Mouse (Mus musculus) neural tube, embryonic 13.5 days (tissue): ENCODE measurements around the gene Gm20388. TPM values are rescaled to one million over a fixed set of nuclear protein-coding genes. Genes with fewer than 3 reads are reported as not detected.

ENCODE experiments used
- ATAC-seq: fragments of 200-750 bp; cut with Nextera tagmentation; 2 replicates; pipeline ENCODE4 v1.8.0; 2017; ENCODE audit warnings: low read depth, mild to moderate bottlenecking, moderate TSS enrichment, moderate library complexity
- H3K27ac ChIP-seq: fragments of 300-500 bp; sonication (generic); replicated peaks from 2 replicates; pipeline ENCODE4 v1.5.1; 2015; ENCODE audit warnings: moderate library complexity, mild to moderate bottlenecking, inconsistent platforms
- H3K27me3 ChIP-seq: fragments of 300-500 bp; sonication (generic); 2 replicates; pipeline ENCODE4 v1.6.1; 2015; ENCODE audit warnings: mild to moderate bottlenecking, inconsistent platforms
- H3K36me3 ChIP-seq: fragments of 300-500 bp; sonication (generic); 2 replicates; pipeline ENCODE4 v1.6.1; 2015; ENCODE audit warnings: mild to moderate bottlenecking, inconsistent platforms
- H3K4me1 ChIP-seq: fragments of 300-500 bp; sonication (generic); replicated peaks from 2 replicates; pipeline ENCODE4 v1.6.1; 2015; ENCODE audit warnings: inconsistent platforms
- H3K4me2 ChIP-seq: fragments of 300-500 bp; sonication (generic); 2 replicates; pipeline ENCODE4 v1.6.1; 2015; ENCODE audit warnings: inconsistent platforms, mild to moderate bottlenecking, moderate library complexity
- H3K4me3 ChIP-seq: fragments of 300-500 bp; sonication (generic); 2 replicates; pipeline ENCODE4 v1.5.1; 2015; ENCODE audit warnings: mild to moderate bottlenecking, inconsistent platforms
- H3K9ac ChIP-seq: fragments of 300-500 bp; sonication (generic); 2 replicates; pipeline ENCODE4 v1.6.1; 2015; ENCODE audit warnings: moderate library complexity, mild to moderate bottlenecking, inconsistent platforms
- H3K9me3 ChIP-seq: fragments of 300-500 bp; sonication (generic); 2 replicates; pipeline ENCODE4 v1.6.1; 2016; ENCODE audit warnings: inconsistent platforms
- WGBS: fragments of 180-500 bp; shearing (Covaris S2); methylation state at CpG from one replicate; pipeline ENCODE4 v1.1.7; 2015; 5-methylcytosine and 5-hydroxymethylcytosine counted together
- polyA plus RNA-seq: library from polyadenylated mRNA; unstranded; fragments of >200 nt; fragmentation: Nextera tagmentation; extraction: Ambion mirVana; gene quantifications from 2 replicates; pipeline ENCODE4 v1.2.1, GENCODE M21; 2015

Gene Gm20388
- polyA plus RNA-seq, 1 experiment from 2014 or later = 0.27 TPM

DNA sequence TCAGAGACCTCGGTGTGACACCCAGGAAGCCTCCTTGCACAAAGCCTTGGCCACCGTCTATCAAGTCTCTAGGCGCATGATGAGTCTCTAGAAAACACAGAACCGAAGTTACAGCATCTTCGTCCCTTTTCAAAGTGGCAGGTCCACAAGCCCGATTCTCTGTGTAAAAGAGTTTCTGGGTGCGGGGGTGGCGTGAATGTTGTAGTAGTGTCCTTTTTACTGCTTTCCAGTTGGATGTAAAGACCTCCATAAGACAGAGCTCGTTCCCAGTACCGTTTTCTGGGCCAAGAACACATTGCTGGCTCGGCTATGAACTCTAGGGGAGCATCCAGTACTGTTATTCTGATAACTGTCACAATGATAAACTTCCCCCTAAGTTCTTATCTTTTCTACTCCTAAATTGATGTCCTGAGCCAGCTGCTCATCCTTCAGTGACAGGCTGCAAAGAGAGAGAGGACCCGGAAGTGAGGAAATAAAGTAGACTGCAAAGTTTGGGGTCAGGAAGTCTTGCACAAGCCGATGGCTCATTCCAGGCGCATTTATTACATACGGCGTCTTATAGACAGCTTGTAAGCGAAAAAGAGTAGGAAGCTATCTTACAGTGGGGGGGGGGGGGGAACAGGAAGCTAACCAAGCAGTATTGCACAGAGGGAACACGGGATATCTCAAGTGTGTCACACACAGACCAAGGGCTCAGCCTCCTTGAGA is 1614.6 kb downstream of the Gm20388 start:
- H3K36me3 ChIP-seq = no peaks in the 10 kb centered on the region
- H3K9ac ChIP-seq = no peak overlapping the region
- H3K9me3 ChIP-seq = no peaks in the 10 kb centered on the region
- 79% methylated on average over 18 of the region's 18 CpGs for WGBS
- H3K4me2 ChIP-seq = no peak overlapping the region
- H3K4me3 ChIP-seq = no peak overlapping the region
- H3K27me3 ChIP-seq = no peaks in the 10 kb centered on the region
- no peak for ATAC-seq
- H3K4me1 ChIP-seq = no peaks in the 10 kb centered on the region
- H3K27ac ChIP-seq = no peak overlapping the region

DNA sequence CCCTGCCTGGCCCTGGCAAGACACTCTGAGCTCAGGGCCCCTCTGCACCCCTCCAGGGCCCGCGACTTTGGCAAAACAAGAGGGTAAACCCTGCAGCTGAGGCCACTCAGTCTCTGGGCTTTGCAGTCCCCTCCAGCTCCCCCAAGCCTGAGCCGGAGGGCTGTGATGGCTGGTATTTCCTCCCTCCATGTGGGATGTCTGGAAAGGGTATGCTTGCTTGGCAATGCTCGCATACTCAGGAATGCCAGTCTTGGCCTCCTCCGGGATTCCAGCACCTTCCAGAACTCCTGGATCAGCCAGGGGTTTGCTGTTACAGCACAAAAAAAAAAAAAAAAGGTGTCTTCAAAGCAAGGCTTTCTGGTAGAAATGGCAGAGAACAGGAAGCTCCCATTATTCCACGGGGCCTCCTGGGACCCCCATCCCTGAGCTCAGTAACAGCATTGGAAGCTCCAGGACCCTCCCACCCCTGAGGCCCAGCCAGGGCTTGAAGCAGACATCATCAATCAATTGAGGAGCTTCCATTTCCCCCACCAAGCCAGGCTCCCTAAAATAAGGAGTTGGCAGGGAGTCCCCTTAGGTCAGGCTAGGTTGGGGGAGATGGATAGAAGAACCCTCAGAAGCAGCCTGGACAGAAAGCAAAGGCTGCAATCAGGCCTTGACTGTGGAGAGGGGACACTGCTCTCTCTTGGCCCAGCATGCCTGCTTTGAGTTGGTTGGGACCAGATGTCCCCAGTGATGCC is 1616.3 kb downstream of the Gm20388 start:
- no peak overlapping the region for H3K9ac ChIP-seq
- no peak overlapping the region for H3K27ac ChIP-seq
- peaks cover 4% of the 10 kb centered on the region; the same call in 1 of the 2 replicates for H3K27me3 ChIP-seq
- no peak overlapping the region for H3K4me3 ChIP-seq
- H3K4me1 ChIP-seq = no peaks in the 10 kb centered on the region
- WGBS = 71% methylated on average over 6 of the region's 6 CpGs
- no peaks in the 10 kb centered on the region for H3K9me3 ChIP-seq
- no peak overlapping the region for H3K4me2 ChIP-seq
- H3K36me3 ChIP-seq = no peaks in the 10 kb centered on the region
- no peak for ATAC-seq

DNA sequence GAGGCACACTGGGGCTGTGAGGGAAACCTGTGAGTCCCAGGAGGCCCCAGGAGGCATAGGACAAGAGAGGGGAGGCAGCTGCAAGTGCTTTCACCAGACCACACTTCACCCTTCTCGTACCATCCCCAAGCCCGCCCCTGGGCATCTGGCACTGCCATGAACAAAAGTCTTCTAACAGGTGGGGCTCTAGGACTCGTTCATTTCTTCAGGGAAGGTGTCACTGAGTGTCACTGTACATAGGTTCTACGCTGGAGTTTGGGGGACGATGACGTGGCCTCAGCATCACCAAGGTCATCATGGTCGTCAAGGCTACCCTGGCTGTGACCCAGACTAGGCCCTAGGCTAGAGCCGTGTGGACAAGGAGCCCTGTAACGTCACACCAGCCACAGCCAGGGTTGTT is 1617.1 kb downstream of the Gm20388 start:
- 90% methylated on average over 9 of the region's 9 CpGs for WGBS
- H3K9ac ChIP-seq = no peak overlapping the region
- ATAC-seq = no peak

DNA sequence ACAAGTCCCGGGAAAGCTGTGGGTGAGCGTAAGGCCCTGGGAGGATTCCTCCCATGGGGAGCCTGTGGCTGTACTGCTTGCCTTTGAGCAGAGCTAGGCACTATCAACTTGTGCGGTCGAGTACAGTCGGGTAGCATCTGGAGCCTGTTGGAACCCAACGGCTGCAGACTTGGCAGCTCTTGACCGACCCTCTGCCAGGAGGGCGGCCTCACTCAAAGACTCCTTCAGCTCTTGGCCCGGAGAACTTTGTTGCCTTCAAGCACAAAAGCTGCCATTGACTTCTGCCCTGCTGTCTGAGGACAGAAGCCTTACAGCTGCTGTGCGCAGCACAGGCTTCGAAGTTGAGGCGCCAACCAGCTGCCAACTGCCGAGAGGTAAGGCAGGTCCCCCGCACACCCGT is 1618.1 kb downstream of the Gm20388 start:
- Histone ChIP-seq H3K27ac (no peak overlapping the region), H3K9me3 (no peaks in the 10 kb centered on the region), H3K36me3 (no peaks in the 10 kb centered on the region), H3K4me3 (no peak overlapping the region), H3K9ac (no peak overlapping the region), H3K4me2 (no peak overlapping the region), H3K4me1 (no peaks in the 10 kb centered on the region), H3K27me3 (peaks cover 4% of the 10 kb centered on the region; the same call in 1 of the 2 replicates)
- ATAC-seq = no peak
- 87% methylated on average over 15 of the region's 15 CpGs for WGBS

More for the DNA sequence above, 1617.1 kb downstream of the Gm20388 start:
- Histone ChIP-seq H3K27me3 (peaks cover 4% of the 10 kb centered on the region; the same call in 1 of the 2 replicates), H3K36me3 (no peaks in the 10 kb centered on the region), H3K27ac (no peak overlapping the region), H3K4me2 (no peak overlapping the region), H3K9me3 (no peaks in the 10 kb centered on the region), H3K4me1 (no peaks in the 10 kb centered on the region), H3K4me3 (no peak overlapping the region)

DNA sequence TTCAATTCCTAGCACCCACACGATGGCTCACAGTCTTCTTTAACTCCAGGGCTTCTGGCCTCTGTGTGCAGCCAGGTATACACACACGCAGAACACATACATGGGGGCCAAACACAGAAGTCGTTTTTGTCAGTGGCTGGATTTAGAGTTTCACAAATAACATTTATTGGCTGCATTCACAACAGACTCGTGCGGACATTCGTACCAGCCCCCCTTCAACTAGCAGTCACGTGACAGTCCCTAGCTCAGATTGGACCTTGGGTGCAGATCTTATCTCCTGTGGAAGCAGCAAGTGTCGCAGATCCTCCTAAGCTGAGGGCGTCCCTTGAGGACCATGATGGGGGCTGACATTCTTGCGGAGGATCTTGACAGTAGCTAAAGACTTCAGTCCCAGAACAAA is 1620.0 kb downstream of the Gm20388 start:
- Histone ChIP-seq H3K4me2 (no peak overlapping the region), H3K9me3 (no peaks in the 10 kb centered on the region), H3K36me3 (no peaks in the 10 kb centered on the region), H3K27ac (no peak overlapping the region), H3K4me1 (no peaks in the 10 kb centered on the region), H3K4me3 (no peak overlapping the region), H3K27me3 (peaks cover 4% of the 10 kb centered on the region; the same call in 1 of the 2 replicates), H3K9ac (no peak overlapping the region)
- 84% methylated on average over 10 of the region's 10 CpGs for WGBS
- ATAC-seq = no peak

DNA sequence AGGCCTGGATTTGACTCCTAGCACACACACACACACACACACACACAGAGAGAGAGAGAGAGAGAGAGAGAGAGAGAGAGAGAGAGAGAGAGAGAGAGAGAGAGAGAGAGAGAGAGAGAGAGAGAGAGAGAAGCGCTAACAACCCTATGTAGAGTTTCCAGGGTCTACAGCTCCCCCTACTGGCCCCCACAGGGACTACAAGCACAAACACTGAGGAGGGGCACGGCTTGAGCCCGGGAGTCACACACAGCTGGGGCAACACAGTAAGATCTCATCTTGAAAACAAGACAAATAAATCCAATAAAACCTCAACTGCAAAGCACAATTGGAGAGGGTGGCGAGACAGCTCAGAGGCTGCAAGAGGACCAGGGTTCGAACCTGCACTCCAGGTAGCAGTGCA is 1621.7 kb downstream of the Gm20388 start:
- Histone ChIP-seq H3K4me3 (no peak overlapping the region), H3K9me3 (no peaks in the 10 kb centered on the region), H3K27ac (no peak overlapping the region), H3K36me3 (no peaks in the 10 kb centered on the region), H3K9ac (no peak overlapping the region), H3K4me2 (no peak overlapping the region), H3K4me1 (no peaks in the 10 kb centered on the region), H3K27me3 (peaks cover 4% of the 10 kb centered on the region; the same call in 1 of the 2 replicates)
- 52% methylated on average over 5 of the region's 5 CpGs for WGBS
- no peak for ATAC-seq

DNA sequence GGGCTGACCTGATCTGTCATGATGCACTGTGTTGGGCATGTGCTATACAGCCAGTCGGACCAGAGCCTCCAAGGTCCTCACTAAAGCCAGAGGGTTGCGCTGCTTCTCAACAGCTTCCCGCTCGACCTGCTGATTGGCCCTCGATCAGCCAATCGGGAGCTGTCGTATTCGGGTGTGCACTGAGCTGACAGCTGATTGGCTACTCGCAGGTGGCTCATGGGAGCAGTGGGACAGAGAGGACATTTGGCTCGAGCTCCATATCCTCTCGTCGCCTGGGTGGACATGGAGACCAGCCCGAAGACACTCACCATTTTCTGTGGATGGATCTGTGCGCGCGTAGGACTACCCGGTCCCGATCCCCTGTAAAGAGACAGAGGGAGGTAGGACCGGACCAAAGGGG is 1631.2 kb downstream of the Gm20388 start:
- H3K9me3 ChIP-seq = peaks cover 7% of the 10 kb centered on the region; the same call in 1 of the 2 replicates
- H3K9ac ChIP-seq = no peak overlapping the region
- H3K27ac ChIP-seq = no peak overlapping the region
- WGBS = 81% methylated on average over 19 of the region's 19 CpGs
- H3K27me3 ChIP-seq = peaks cover 8% of the 10 kb centered on the region; the same call in 1 of the 2 replicates
- no peak overlapping the region for H3K4me3 ChIP-seq
- no peaks in the 10 kb centered on the region for H3K36me3 ChIP-seq
- no peak for ATAC-seq
- H3K4me1 ChIP-seq = 0 out of 2 replicates have a peak, but pooled peaks cover 4% of the 10 kb centered on the region
- no peak overlapping the region for H3K4me2 ChIP-seq

DNA sequence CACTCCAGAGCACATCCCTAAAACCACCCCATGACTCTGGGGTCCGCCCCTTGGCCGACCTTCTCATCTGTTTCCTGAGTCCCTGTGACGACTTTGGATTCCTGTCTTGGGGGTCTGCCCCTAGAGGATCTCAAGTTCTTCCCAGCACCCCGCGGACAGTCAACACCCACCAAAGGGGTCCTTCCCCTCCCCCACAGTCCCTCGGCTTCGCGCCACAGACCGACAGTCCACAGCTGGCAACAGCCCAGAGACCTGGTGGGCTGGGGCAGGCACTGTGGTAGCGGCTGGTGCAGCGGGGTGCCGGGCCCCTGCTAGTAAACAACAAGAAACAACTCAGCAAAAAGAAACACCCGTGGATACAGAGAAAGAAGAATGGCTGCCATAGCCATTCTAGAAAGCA is 1632.3 kb downstream of the Gm20388 start:
- H3K4me2 ChIP-seq = no peak overlapping the region
- no peak overlapping the region for H3K4me3 ChIP-seq
- H3K9me3 ChIP-seq = peaks cover 7% of the 10 kb centered on the region; the same call in 1 of the 2 replicates
- 70% methylated on average over 13 of the region's 13 CpGs for WGBS
- no peak for ATAC-seq
- H3K36me3 ChIP-seq = no peaks in the 10 kb centered on the region
- peaks cover 8% of the 10 kb centered on the region; the same call in 1 of the 2 replicates for H3K27me3 ChIP-seq
- H3K27ac ChIP-seq = no peak overlapping the region
- 0 out of 2 replicates have a peak, but pooled peaks cover 4% of the 10 kb centered on the region for H3K4me1 ChIP-seq
- no peak overlapping the region for H3K9ac ChIP-seq

DNA sequence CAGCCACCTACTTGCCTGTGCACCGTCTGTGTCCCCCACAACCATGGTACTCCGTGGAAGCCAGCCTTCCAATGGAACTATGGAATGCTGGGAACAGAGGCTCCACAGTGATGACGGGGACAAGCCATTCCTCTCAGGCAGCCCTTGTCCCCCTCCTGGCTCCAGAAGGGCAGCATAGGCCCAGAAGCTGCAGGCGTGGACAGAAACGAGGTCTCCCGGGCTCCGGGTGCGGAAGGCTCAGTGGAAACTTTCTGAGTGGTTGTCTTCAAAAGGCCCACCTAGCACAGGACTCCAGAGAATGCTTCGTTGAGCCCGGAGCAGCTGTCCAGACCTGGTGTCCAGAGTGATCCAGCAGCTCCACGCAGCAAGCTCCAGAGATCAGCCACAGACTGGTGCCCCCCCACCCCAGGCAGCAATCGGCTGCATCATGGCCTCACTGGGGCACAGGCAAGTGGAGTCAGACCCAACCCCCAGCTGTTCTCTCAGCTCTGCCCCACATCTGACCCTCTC is 1633.7 kb downstream of the Gm20388 start, which contains the start of gene 1700018B08Rik:
Gene 1700018B08Rik, minus strand, starts transcription at position 45 of the 510 bp plus-strand sequence.
- Histone ChIP-seq H3K27me3 (peaks cover 8% of the 10 kb centered on the region; the same call in 1 of the 2 replicates), H3K9me3 (peaks cover 7% of the 10 kb centered on the region; the same call in 1 of the 2 replicates), H3K9ac (no peak within 1 kb of the TSS; the same call in 1 of the 2 replicates), H3K4me3 (no peak within 1 kb of the TSS), H3K4me1 (0 out of 2 replicates have a peak, but pooled peaks cover 4% of the 10 kb centered on the region), H3K4me2 (no peak within 1 kb of the TSS), H3K27ac (no peak within 1 kb of the TSS), H3K36me3 (0 out of 2 replicates have a peak, but pooled peaks cover under 1% of the 10 kb centered on the region)
- 86% methylated on average over 12 of the region's 12 CpGs for WGBS
- no peak for ATAC-seq

DNA sequence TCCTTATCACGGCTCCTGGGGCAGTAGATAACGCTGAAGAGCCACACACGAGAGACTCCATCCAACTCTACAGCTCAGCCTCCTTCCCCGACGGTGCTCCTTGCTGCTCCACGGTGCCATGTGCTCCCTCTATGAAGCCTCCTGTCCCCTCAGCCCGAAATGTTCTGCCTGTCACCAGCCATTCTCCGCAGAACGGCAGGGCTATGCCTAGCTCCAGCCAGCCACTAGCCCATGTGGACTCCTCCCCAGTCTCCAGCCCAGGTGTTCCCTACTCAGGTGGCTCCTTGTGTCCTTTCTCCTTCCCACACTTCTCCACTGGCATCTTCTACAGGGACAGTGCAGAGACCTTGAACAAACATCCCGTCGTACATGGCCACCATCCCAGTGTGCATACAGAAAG is 1634.3 kb downstream of the Gm20388 start:
- Histone ChIP-seq H3K4me2 (no peak overlapping the region), H3K36me3 (peaks cover 6% of the 10 kb centered on the region; the same call in 1 of the 2 replicates), H3K9ac (no peak overlapping the region; the same call in 1 of the 2 replicates), H3K27ac (no peak overlapping the region), H3K9me3 (peaks cover 7% of the 10 kb centered on the region; the same call in 1 of the 2 replicates), H3K27me3 (peaks cover 8% of the 10 kb centered on the region; the same call in 1 of the 2 replicates), H3K4me3 (no peak overlapping the region), H3K4me1 (0 out of 2 replicates have a peak, but pooled peaks cover 4% of the 10 kb centered on the region)
- WGBS = 78% methylated on average over 11 of the region's 11 CpGs
- ATAC-seq = no peak

DNA sequence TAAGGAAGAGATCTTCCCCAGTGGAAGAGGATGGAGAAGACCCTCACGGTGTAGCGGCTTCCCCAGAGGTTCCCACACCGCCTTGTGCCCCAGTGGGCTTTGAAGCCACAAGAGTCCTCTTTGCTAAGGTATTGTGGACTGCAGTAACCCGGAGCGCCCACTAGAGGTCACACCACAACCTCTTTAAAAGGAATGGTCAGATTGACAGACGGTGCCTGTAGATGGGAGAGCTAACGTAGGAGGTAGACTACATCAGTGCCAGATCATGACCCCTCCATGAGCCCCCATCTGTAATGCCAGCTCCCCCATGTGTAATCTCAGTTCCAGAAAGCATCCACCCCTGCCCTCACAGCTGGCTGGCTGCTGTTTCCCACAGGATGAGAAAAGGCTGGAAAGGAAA is 1636.5 kb downstream of the Gm20388 start:
- H3K36me3 ChIP-seq = peaks cover 28% of the 10 kb centered on the region
- peaks cover 8% of the 10 kb centered on the region; the same call in 1 of the 2 replicates for H3K27me3 ChIP-seq
- H3K4me2 ChIP-seq = no peak overlapping the region
- H3K4me1 ChIP-seq = 0 out of 2 replicates have a peak, but pooled peaks cover 4% of the 10 kb centered on the region
- no peak overlapping the region for H3K4me3 ChIP-seq
- 0 out of 2 replicates have a peak overlapping the region, but pooled peaks have one; percentile 26 for H3K9ac ChIP-seq
- H3K9me3 ChIP-seq = no peaks in the 10 kb centered on the region
- 9% methylated on average over 7 of the region's 7 CpGs for WGBS
- no peak overlapping the region for H3K27ac ChIP-seq
- peak; percentile 57; the same call in 1 of the 2 replicates for ATAC-seq

DNA sequence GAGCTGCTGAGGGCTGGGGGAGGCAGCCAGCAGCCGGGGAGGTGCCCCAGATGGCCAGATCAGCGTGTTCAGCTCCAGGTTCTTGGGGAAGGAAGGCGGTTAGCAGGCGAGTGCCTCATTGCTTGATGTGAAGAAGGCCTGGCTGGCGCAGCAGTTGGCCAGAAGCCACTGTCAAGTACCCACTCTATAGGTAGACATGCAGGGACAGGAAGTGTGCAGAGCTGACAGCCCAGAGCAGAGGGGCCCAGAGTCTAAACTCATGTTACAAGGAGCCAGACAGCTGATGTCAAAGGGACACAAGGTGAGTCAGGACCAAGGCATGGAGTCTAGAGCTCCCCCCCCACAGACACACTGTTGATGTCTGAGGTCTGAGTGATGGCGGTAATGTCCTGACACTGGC is 1639.4 kb downstream of the Gm20388 start:
- WGBS = 91% methylated on average over 6 of the region's 6 CpGs
- no peaks in the 10 kb centered on the region for H3K9me3 ChIP-seq
- peaks cover 2% of the 10 kb centered on the region; the same call in 1 of the 2 replicates for H3K27me3 ChIP-seq
- no peak for ATAC-seq
- no peak overlapping the region for H3K9ac ChIP-seq
- no peaks in the 10 kb centered on the region for H3K4me1 ChIP-seq
- no peak overlapping the region for H3K4me3 ChIP-seq
- no peak overlapping the region for H3K27ac ChIP-seq
- H3K4me2 ChIP-seq = no peak overlapping the region
- H3K36me3 ChIP-seq = peaks cover 58% of the 10 kb centered on the region
